Mouse (Mus musculus) adrenal gland, adult 2 months (tissue): ENCODE results near the gene Scgb1a1. TPM values are rescaled to one million over a fixed set of nuclear protein-coding genes. Genes with fewer than 3 reads are reported as not detected.
"Not testable (repeated sequence)": the region's sequence is repeated elsewhere in the genome, so short reads cannot be mapped to it uniquely, and the experiment has no call there.

Experiments
- DNase-seq: peaks from one replicate; pipeline ENCODE4 v3.0.0; 2021
- long read RNA-seq: library from polyadenylated mRNA; stranded (forward); transcript quantifications from one replicate; pipeline ENCODE4 v2.0.0, GENCODE M21; 2021
- polyA plus RNA-seq: library from polyadenylated mRNA; depleted of rRNA; stranded (reverse); fragments of >200 nt; gene quantifications from 2 replicates; pipeline ENCODE4 v1.2.3, GENCODE M21; 2012; rRNA removed
- total RNA-seq, 2 experiments: library from RNA; stranded (reverse); gene quantifications; 2 replicates each; pipeline ENCODE4 v1.2.3; 2021

The Scgb1a1 gene
- total RNA-seq = not detected
- polyA plus RNA-seq = 4.5 TPM in 1 of 2 replicates, not detected in the other
- long read RNA-seq = 0 reads

GRCm38 (mm10) chr19:9087821-9088220, at the start of gene Scgb1a1:
Gene Scgb1a1, minus strand, starts transcription at chr19:9087958.
- no peak for DNase-seq

DNA sequence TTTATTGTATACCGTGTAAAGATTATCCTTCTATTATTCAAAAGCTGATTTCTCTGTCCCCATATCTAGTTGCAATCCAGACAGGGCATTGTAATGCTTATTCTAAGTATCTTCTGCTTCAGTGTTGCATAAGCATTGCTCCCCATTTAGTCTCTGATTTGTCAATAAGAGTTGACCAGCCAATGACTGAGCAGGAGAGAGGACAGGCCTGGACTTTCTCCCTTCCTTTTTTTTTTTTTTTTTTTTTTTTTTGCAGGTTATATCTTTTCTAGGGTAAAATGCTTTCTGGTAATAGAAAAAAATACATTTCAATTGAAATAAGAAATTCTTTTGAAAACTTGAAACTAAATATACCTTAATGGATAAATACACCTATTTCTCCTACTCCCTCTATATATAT, 49.4 kb upstream of the Scgb1a1 start:
- DNase-seq = no peak

DNA sequence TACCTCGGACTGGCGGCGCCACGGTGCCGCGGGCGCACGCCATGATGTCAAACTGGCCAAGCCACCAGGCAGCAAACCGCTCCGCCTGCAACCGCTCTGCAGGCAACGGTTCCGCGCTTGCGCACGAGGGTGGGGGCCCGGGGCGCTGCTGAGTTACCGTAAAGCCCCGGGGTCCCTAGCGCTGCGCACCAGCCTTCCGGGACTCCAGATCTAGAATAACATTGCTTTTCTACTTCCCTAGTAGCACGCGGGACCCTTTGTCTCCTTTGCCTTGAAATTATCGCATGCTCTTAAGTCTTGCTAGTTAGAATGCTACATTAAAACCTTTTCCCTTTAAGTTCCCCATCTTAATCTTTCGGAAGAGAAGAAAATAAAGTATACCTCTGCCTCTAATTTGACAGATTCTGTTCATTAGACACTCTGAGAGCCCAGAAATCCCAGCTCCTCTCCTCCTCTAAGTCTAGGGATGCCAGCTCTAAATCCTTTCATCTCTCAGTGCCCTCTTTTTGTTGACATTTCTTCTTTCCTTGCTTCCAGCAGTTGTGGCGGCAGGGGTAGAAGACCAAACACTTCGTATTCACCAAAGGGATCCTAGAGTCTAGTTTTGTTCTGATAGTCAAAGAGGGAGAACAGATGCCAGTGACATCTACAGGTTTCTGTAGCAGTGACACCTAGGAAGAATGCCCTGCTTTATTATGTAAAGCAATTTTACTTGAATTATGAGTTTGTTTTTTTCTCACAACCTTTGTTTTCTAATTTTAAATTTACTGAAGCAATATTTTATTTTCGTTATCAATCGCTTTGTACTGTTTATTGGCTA, 48.0 kb upstream of the Scgb1a1 start, which contains the start of gene Asrgl1:
TSS of gene Asrgl1 (minus strand) at position 125 of the 820 bp plus-strand sequence.
- DNase-seq = peak; percentile 93

DNA sequence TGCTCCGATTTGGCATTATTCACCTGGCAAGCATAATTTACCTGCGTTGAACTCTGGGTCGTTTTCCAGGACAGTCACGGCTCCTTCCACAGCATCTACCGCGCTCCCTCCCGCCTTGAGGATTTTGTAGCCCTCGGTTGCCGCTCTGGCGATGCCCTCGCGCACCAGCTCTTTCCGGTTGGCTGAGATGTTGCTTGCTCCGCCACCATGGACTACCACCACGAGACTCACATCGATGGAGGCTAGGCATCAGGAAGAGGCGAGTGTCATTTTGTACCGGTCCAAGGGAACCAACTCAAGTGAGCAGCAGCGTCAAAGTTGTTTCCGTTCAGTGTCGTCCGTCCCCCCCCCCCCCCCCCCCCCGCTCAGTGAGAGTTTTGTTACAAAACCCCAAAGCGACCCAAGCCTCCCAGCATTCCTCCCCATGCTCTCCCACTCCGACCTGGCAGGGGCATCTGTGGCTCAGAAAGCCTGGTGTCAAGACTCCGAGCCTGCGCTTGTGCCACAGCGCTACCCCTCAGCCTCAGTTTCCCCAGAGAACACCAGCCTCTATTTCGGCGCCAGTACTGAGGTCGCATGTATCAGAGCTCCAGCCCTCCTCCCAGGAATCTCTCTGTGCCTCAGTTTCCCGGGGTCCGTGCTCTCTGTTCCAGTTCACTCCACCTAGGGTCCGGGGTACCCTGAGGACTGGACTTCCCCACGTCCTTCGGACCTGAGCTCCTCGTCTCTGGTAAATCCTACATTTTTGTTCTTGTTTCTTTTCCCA, 47.2 kb upstream of the Scgb1a1 start:
- peak; percentile 35 for DNase-seq

DNA sequence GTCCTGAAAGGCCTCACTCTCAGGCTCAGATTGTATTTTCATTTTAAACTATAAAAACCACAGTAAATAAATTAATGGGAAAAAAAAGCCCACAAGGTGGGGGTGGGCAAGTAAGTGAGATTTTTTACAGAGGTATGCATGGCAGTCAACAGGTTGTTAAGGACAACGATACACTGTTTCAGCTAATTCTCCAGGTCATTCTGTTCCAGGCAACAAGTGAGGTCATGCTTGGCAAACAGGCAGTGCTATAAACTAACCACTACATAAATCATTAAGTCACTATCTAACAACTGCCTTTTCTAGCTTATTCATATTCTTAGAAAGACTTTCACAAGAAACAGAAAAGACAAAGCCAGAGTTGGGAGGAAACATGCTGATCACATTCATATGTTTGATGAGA, 42.2 kb upstream of the Scgb1a1 start:
- peak; percentile 59 for DNase-seq

GRCm38 (mm10) chr19:9128499-9129194, 40.9 kb upstream of the Scgb1a1 start:
- peak; percentile 51 for DNase-seq

GRCm38 (mm10) chr19:9123986-9124385, 36.2 kb upstream of the Scgb1a1 start:
- not testable (repeated sequence) for DNase-seq

DNA sequence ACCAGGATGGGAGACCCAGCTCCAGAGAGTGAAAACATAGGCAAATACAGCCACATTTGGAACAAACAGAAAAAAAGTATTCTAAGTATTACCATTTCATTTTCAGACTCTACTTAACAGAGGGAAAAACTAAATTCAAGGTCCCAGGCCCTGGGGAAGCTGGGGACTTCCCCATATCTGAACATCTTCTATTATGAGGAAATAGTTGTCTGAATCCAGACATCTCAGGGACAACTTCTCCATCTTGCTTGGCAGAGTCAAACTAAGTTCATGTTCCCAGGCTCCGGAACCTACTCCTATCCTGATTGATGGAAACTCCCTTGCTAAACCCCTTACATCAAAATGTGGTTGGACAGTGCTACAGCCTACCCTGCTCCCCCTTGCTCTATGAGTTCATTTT, 34.6 kb upstream of the Scgb1a1 start:
- DNase-seq = no peak

GRCm38 (mm10) chr19:9119655-9120425, 32.1 kb upstream of the Scgb1a1 start:
- DNase-seq = peak; percentile 45

- DNase-seq = no peak
These were observed 29.5 kb upstream of the Scgb1a1 start for GRCm38 (mm10) chr19:9117275-9117674.

DNA sequence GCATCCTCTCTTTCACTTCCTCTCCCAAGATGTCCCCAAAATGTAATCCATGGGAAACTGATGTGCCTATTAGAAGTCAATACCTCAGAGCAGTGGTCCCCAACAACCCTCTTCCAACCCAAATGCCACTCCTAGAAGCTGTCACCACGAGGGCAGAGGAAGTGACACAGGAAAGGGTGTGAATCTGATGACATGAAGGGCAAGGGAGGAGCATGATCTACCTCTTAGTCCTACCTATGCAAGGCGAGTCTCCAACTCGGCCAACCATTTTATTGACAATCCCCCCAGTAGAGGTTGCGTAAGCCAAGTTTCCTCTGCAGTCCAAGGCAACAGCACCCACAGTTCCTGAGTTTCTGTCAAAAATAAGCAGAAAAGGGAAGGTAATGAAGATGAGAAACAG, 28.5 kb upstream of the Scgb1a1 start:
- no peak for DNase-seq

GRCm38 (mm10) chr19:9112043-9112442, 24.3 kb upstream of the Scgb1a1 start:
- DNase-seq = peak; percentile 78

DNA sequence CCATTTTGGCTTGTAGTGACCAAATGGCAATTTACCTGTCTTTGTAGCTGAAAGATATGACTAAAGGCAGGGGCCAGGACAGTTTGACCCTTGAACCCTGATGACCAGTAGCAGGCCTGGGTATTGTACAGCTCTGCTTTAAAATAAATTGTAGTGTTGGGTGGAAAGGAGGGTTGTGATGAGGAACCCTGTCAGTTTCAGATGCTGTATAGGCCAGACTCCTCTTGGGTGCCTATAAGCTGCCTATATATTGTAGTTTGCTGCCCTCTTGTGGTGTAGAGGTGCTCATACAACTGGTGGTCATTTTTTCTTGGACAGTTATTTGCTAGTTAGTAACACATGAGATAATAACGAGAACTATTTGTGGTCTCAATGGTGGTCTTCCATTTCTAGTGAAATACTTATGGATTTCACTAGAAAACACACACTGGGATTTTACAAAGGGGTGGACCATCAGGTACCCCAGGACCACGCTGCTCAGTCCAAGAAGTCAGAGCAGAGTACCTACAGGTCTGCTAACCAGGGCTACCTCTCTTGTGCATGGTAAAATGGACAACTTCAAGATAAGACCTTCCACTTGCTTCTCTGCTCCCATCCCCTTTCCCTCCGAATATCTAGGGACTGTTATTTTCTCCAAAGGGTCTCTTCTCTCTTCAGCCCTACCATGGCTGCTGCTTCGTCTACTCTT, 22.6 kb upstream of the Scgb1a1 start:
- DNase-seq = peak; percentile 60

- DNase-seq = no peak
These were observed 20.8 kb upstream of the Scgb1a1 start for GRCm38 (mm10) chr19:9108536-9108935.

GRCm38 (mm10) chr19:9107379-9107755, 19.6 kb upstream of the Scgb1a1 start:
- DNase-seq = no peak

DNA sequence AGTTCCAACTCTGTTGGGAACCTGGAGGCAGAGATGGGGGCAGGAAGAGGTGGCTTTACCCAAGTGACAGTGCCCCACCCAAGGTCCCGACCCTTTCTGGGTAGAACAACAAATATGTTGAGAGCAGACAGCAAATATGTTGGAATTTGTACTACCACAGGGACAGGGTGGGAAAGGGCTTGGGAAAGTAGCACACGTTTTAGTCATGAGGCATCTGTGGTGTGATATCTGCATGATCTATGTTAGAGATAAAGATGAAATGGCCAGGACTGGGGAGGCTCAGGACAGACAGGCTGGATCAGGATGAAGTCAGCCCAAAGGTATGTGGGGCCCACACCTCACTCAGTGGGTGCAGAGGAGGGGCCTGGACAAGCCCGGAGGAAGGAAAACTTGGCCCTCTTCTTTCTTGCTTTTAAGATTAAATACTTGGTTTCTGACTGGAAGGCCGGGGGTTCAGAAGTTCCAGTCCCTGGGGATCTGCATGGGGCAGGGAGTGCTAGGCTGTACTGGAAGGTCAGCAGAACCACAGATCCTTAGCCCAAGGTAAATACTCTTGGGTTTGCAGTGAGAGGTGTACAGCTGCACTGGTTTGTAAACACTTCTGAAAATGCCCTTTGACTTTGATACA, 19.1 kb upstream of the Scgb1a1 start:
- peak; percentile 66 for DNase-seq

DNA sequence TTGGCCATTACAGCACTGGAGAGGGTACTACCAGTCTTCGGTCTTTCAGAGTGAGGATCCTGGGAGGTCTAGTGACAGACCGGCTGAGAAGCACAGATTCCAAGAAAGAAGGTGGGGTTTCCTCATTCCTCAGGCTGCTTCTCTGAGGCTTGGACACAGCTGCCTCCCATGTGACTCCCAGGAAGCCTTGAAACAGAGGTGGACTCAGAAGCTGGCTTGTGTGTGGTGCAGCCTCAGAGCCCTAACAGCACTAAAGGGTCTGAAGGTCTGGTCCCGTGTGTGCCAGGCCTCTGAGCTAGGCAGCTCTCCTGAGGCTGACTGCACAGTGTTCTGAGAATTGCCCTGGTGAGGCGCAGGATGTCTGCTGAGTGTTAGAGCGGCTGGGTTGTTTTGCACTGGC, 18.3 kb upstream of the Scgb1a1 start:
- DNase-seq = no peak

DNA sequence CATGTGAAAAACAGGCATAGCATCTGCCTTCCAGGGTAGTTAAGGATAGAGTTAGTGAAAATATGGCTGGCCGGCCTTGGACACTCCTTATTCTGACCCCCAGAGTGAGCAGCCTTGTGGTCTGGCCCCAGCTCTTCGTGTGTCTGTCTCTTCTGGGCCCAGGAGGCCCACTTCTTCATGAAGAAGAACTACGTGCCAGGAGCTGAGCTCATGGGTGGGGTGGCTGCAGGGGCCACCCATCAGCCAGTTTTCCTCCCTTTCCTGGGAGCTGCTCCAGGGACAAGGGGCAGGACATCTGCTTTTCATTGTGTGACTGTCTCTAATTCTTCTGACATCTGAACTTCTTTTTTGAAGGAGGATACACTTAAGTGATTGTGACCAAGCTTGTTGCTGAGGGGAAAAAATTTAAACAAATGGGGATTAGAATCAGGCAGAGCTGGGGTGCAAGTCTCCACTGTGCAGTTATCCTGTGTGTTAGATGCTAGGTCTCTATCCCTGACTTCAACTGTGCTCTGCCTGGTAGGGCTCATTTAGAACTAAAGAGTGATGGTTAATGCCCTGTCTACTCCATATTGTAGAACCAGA, 17.4 kb upstream of the Scgb1a1 start:
- no peak for DNase-seq

GRCm38 (mm10) chr19:9103986-9104385, 16.2 kb upstream of the Scgb1a1 start:
- DNase-seq = no peak

DNA sequence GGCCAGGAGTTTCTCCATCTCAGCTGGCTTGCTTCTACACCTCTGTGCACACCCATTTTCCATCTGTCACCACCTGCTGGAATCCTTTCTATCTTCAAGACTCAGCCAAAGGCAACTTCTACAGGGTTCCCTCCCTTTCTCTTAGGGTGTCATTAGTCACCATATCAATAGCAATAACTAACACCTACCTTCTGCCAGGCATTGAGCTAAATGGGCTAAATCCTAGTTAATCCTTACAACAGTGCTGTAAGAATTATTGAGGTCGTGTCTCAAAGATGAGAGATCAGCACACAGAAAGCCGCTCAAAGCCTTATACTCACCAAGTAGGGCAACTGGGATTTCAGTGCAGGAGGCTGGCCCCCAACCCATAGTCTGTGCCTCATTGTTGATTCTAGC, 13.3 kb upstream of the Scgb1a1 start:
- no peak for DNase-seq
